Mouse (Mus musculus): ENCODE measurements around the gene Ermp1.
A peak's percentile ranks its signal among the peaks of the same experiment; 100 is the strongest.

The Ermp1 gene

GRCm38 (mm10) chr19:29647651-29648549, at the start of gene Ermp1:
Gene Ermp1, minus strand, starts transcription at chr19:29648415.
- DNase-seq (ENCODE audit: low read depth, low spot score): peak; percentile 90

GRCm38 (mm10) chr19:29697245-29697874, 49.1 kb upstream of the Ermp1 start, which contains the start of gene Mlana:
Gene Mlana, plus strand, starts transcription at chr19:29697824.
- peak; percentile 82 for DNase-seq (ENCODE audit: low read depth, low spot score)

DNA sequence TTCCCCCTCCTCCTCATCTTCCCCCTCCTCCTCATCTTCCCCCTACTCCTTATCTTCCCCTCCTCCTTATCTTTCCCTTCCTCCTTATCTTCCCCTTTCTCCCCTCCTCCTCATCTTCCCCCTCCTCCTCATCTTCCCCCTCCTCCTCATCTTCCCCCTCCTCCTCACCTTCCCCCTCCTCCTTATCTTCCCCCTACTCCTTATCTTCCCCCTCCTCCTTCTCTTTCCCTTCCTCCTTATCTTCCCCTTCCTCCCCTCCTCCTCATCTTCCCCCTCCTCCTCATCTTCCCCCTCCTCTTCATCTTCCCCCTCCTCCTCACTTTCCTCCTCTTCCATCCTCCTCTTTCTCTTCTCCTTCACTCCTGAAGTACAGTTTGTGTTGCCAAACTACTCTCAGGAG, 48.6 kb upstream of the Ermp1 start:
- DNase-seq (ENCODE audit: low read depth, low spot score): no peak

- DNase-seq (ENCODE audit: low read depth, low spot score): no peak
Measured at GRCm38 (mm10) chr19:29696309-29696708, 48.1 kb upstream of the Ermp1 start.

DNA sequence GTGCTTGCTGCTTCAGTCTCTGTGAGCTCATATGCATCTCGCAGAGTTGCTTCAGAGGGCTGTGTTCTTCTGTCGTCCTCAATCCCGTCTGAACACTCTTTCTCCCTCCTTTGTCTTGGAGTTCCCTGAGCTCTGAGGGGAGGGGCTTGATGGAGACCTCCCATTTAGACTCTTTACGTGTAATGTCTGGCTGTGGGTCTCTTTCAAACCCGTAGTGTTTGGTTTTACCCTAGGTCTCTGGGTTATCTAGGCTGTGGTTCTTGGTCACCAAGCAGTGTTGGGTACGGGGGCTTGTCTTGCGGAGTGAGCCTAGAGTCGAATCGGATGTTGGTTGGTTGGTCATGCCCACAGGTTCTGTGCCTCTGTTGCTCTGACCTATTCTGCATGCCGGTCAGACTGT, 46.9 kb upstream of the Ermp1 start:
- no peak for DNase-seq (ENCODE audit: low read depth, low spot score)

DNA sequence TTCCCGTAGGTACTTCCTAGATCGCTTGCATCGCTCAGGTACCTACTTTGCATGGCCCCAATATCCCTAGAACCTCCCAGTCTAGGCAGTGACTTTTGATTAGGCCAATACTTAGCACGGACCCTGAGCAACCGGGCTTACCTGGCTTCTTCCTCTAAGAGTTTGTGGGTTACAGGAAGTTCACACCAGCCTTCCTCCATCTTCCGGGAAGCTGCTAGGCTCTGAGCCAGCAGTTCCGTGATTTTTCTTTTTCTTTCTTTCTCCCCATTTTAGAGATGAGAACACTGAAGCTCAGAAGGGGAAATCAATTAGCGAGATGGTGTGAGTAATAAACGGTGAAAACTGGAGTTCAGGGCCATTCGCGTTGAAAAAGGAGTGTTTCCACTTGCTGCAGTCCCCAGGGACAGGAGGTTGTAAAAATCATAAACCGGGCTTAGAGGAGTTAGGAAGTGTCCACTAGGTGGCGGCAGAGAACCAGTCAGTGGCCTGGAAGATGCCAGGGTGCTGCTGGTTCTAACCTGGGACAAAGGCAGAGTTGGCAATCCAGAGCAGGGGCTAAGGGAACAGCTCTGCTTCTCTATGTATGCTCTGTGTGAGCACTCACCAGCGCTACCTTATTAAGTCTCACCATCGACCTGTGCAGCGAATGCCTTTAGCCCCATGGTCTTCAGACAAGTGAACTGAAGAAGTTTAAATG, 35.8 kb upstream of the Ermp1 start:
- DNase-seq (ENCODE audit: low read depth, low spot score): peak; percentile 88

DNA sequence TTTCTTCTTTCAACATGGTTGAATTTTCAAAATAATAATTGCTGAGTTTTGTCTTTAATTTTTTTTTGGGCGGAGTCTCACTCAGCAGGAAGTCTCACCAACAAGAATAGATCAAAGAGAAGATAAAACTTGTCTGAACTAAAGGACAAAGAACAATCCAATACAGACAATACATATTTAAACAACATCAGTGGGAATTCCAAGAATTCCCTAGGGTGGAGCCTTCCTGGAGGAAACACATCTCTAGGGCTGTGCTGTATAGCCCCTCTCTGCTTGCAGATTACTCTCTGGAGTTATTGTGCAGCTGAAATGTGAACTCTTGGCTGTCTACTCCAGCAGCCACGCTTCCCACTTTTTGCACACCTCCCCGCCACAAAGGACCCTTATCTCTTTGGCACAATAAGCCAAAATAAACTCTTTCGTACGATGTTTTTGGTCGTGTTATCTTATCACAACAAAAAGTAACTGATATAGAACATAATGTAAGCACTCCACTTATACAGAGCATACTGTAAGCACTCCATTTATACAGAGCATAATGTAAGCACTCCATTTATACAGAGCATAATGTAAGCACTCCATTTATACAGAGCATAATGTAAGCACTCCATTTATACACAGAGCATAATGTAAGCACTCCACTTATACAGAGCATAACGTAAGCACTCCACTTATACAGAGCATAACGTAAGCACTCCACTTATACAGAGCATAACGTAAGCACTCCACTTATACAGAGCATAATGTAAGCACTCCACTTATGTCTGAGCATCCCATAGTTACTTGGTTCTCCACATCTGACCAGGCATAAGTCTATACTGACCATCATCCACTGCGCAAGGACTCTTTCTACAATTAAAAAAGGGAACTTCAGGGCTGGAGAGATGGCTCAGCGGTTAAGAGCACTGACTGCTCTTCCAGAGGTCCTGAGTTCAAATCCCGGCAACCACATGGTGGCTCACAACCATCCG, 32.3 kb upstream of the Ermp1 start:
- DNase-seq (ENCODE audit: low read depth, low spot score): peak; percentile 75

- no peak for DNase-seq (ENCODE audit: low read depth, low spot score)
Measured at GRCm38 (mm10) chr19:29678181-29678778, 30.1 kb upstream of the Ermp1 start.

DNA sequence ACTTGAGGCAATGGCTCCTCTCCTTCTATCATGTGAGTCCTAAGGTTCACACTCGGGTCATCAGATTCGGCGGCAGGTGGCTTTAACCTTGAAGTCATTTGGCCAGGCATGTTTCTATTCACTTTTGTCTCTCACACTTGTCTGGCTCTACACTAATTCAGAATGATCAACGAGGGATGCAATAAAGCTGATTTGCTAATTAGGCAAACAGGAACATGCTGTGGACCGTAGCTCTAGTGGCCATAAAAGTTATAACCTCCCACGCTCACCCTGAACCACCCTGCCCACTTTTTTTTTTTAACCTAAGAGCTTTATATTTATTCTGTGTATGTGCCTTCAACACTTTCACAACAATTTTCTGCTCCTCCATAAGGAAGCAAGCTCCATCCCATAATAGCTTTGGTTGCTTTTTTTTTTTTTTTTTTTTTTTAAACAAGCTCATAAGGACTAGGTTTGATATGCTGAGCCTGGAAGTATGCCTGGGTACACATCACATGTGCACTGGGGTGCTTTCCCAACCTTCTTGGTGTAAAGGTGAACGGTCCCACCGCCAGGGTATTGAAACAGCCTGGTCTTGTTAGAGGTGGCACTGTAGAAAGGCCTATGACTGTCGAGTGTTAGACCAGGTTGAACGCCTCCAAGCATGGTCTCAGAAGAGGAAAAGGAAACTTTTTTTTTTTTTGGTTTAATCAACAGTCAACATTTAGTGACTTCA, 28.4 kb upstream of the Ermp1 start:
- DNase-seq (ENCODE audit: low read depth, low spot score): peak; percentile 28

DNA sequence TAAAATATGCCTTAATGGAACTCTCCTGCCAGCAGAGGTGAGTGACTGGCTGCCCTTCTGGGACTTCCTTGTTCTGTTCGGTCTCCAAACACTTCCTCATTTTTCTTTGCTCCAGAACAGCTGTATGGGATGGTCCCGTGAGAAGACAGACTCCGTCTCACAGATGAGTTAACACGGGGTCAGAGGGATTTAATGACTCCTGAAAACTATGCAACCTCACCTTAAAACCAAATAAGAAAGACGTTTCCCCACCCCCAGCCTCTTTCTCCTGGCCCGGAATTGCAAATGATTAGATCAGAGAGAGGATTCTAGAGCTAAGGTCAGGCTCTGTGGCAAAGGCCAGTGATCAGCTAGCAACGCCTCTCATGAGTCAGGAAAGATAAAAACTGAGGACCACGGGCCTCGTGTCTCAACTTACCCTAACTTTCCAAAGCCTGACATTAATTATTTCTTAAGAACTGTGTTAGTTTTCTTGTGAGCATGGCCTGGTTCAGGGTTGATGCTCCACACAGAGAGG, 27.4 kb upstream of the Ermp1 start:
- DNase-seq (ENCODE audit: low read depth, low spot score): peak; percentile 72

- DNase-seq (ENCODE audit: low read depth, low spot score): no peak
Measured at GRCm38 (mm10) chr19:29674946-29675345, 26.7 kb upstream of the Ermp1 start.

GRCm38 (mm10) chr19:29672660-29673059, 24.4 kb upstream of the Ermp1 start:
- DNase-seq (ENCODE audit: low read depth, low spot score): peak; percentile 91

DNA sequence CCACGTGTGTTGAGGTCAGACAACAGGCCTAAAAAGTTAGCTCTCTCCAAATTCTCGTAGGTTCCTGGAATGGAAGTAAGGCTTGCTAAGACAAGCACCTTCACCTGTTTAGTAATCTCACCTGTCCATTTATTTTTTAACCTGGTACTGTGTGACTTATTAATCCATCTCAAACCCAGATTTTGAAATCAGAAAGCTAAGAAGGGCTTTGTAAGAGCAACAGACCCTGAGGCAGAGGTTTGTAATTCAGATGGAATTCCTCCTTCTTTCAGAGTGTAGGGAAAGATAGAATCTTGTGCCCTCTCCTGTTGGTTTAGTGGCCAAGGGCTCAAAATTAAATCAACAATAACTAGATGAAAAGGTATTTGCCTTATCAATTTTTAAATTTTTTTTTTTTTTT, 22.9 kb upstream of the Ermp1 start:
- DNase-seq (ENCODE audit: low read depth, low spot score): no peak

GRCm38 (mm10) chr19:29670247-29670646, 22.0 kb upstream of the Ermp1 start:
- DNase-seq (ENCODE audit: low read depth, low spot score): no peak

GRCm38 (mm10) chr19:29668135-29668534, 19.9 kb upstream of the Ermp1 start:
- no peak for DNase-seq (ENCODE audit: low read depth, low spot score)

DNA sequence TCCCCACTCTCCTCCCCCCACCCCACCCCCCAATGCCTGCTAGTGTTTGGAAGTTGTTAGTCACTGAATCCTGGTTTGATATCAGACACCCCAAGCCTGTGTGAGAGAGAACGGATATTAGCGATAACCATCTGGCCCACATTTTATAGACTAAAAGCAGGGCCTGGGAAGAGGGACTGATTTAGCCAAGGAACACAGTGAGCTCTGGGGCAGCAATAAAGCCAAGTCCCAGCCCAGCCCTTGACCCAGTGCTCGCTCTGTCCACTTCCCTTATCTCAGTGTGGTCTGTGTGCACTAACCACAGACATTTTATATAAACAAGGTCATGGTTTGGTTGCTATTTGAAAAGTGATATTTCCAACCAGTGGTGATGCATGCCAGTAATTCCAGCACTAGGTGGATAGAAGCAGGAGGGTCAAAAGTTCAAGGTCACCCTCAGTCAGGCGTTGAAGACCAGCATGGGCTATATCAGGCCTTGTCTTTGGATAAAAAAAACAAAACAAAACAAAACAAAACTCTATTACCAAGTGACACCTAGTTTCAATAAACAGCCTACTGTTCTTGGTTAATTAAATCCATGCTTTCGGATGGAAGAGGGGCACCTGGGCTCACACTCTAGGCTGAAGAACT, 18.9 kb upstream of the Ermp1 start:
- DNase-seq (ENCODE audit: low read depth, low spot score): peak; percentile 62

DNA sequence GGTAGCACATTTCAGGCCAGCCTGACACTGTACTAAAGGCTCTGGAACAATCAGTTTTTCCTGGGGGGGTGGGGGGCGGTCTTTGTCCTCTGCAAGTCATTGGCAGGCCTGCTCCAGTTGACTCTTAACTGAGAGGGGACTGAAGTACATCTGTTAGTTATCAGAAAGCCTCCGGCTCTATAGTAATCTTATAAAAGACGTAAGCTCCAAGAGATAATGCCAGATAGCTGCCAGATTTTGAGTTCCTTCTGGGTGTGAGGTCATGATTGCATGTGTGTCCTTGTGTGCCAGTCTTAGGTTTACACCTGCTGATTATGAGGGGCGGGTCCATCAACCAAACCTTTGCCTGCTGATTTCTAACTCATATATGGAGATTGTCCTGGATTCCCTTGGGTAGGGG, 17.9 kb upstream of the Ermp1 start:
- no peak for DNase-seq (ENCODE audit: low read depth, low spot score)

- DNase-seq (ENCODE audit: low read depth, low spot score): peak; percentile 63
Measured at GRCm38 (mm10) chr19:29664934-29665333, 16.7 kb upstream of the Ermp1 start.

DNA sequence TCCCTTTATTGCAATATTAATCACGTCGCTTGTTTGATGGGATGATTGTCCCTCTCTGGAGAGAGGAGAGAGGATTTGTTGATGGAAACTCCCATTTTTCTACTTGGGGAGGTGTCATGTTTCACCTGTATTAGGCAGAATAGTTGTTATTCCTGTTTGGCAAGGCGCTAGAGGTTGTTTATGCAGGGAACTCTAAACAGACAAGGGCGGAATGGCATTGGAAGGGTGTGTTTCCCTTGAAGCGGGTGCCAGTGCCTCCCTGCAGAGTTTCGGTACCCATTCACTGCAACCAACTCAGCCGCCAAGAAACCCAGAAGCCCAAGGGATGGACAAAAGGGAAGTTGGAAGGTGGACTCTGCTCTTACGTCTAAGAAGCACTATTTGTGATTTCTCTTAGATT, 15.6 kb upstream of the Ermp1 start:
- DNase-seq (ENCODE audit: low read depth, low spot score): peak; percentile 62

All from R1 (cell line).